Mouse (Mus musculus): ENCODE results near the gene Rgs10. TPM values are rescaled to one million over a fixed set of nuclear protein-coding genes. Genes with fewer than 3 reads are reported as not detected.
"Not testable (repeated sequence)": the region's sequence is repeated elsewhere in the genome, so short reads cannot be mapped to it uniquely, and the experiment has no call there.

The Rgs10 gene
- polyA plus RNA-seq, 1 experiment from 2014 or later: 26.1 TPM

DNA sequence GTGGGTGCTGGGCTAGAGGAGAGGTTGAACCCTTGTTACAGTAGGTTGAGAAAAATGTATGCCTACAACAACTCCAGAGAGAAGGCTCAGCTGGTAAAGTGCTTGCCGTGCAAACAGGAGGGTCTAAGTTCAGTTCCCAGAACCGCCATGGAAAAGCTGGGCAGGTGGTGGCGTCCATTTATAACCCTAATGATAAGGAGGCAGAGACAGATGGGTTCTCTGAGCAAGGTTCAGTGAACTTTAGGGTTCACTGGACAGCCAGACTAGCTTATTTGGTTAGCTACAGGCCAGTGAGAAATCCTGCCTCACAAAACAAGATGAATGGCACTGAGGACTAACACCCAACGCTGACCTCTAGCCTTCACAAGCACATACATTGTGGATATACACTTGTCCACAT lies 68.8 kb downstream of the Rgs10 start:
- H3K4me2 ChIP-seq (replicated peaks): no peak overlapping the region
- H3K9me3 ChIP-seq: no peaks in the 10 kb centered on the region

GRCm38 (mm10) chr7:128348608-128349007 lies 70.0 kb downstream of the Rgs10 start:
- Histone ChIP-seq H3K27me3 (no peaks in the 10 kb centered on the region), H3K4me1 (replicated peaks) (peaks cover 15% of the 10 kb centered on the region), H3K4me3 (replicated peaks) (no peak overlapping the region), H3K9ac (replicated peaks) (no peak overlapping the region), H3K4me2 (replicated peaks) (no peak overlapping the region), H3K27ac (no peak overlapping the region), H3K36me3 (no peaks in the 10 kb centered on the region), H3K9me3 (no peaks in the 10 kb centered on the region)
- ATAC-seq: 0 out of 2 replicates have a peak, but pooled peaks have one; percentile 40
- 38% methylated on average over 1 of the region's 1 CpGs for WGBS

More for the DNA sequence above, 68.8 kb downstream of the Rgs10 start:
- Histone ChIP-seq H3K9ac (replicated peaks) (no peak overlapping the region), H3K4me1 (replicated peaks) (peaks cover 15% of the 10 kb centered on the region), H3K36me3 (no peaks in the 10 kb centered on the region), H3K27me3 (no peaks in the 10 kb centered on the region), H3K27ac (no peak overlapping the region), H3K4me3 (replicated peaks) (no peak overlapping the region)
- ATAC-seq: no peak
- 91% methylated on average over 4 of the region's 4 CpGs for WGBS

DNA sequence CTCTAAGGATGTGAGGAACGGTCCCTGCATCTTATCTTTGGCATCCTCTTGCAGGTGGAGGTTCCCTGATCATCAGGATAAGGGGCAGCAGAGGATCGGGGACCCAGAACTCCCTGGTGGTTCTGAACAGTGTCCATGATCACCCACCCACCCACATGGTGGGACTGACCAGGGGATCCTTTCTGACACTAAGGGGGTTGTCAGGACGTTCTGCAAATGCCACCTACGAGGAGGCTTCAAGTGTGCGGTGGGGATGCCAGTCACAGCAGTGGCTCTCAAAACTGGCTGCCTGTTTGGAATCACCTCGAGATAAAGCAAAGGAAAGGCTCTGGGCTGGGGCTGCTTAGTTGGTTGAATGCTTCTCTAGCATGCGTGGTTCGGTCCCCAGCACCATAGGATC lies 71.6 kb downstream of the Rgs10 start:
- Histone ChIP-seq H3K9ac (replicated peaks) (no peak overlapping the region), H3K4me3 (replicated peaks) (no peak overlapping the region), H3K9me3 (no peaks in the 10 kb centered on the region), H3K36me3 (no peaks in the 10 kb centered on the region), H3K27me3 (no peaks in the 10 kb centered on the region), H3K4me1 (replicated peaks) (peaks cover 15% of the 10 kb centered on the region), H3K4me2 (replicated peaks) (no peak overlapping the region), H3K27ac (no peak overlapping the region)
- no peak for ATAC-seq
- 83% methylated on average over 8 of the region's 8 CpGs for WGBS

DNA sequence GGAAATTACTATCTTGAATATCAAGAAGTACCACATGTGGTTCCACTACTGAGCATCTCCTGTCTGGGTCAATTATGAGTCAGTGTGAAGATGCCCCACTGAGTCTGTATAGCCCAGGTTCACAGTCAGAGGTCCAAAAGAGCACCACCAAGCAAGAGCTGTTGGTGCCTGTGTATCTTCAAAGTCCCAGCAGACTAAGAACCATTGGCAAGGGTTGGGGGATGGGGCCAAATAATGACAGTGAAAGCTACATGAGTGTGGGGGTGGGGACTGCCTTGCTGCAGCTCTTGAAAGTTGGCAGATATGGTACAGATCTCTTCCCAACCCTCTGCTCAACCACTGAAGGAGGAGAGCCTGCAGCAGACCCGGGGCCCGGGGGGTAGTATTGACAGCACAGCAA lies 72.0 kb downstream of the Rgs10 start:
- Histone ChIP-seq H3K4me1 (replicated peaks) (peaks cover 15% of the 10 kb centered on the region), H3K4me2 (replicated peaks) (no peak overlapping the region), H3K9me3 (no peaks in the 10 kb centered on the region), H3K9ac (replicated peaks) (no peak overlapping the region), H3K27me3 (no peaks in the 10 kb centered on the region), H3K27ac (no peak overlapping the region), H3K4me3 (replicated peaks) (no peak overlapping the region), H3K36me3 (no peaks in the 10 kb centered on the region)
- WGBS: 81% methylated on average over 2 of the region's 2 CpGs
- ATAC-seq: no peak

DNA sequence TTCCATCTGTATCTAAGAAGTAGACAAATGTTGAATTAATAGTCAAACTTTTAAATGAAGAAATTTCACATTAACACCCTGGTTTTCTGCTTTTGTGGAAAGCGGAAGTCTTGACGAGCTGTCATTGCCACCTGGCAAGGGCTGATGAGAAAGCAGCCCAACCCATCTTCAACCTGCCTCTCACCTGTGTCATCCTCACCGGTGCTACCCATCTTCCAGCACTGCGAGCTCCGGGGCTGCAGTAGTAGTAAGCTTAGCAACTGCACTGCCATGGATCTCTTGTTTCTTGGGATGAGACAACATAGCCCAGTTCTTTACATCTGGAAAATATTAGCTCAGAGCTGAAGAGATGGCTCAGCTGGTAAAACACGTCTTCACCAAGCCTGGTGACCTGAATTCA lies 72.9 kb downstream of the Rgs10 start:
- H3K9ac ChIP-seq (replicated peaks): no peak overlapping the region
- peaks cover 15% of the 10 kb centered on the region for H3K4me1 ChIP-seq (replicated peaks)
- no peaks in the 10 kb centered on the region for H3K27me3 ChIP-seq
- H3K36me3 ChIP-seq: no peaks in the 10 kb centered on the region
- no peak overlapping the region for H3K4me2 ChIP-seq (replicated peaks)
- no peak overlapping the region for H3K27ac ChIP-seq
- no peak for ATAC-seq
- no peaks in the 10 kb centered on the region for H3K9me3 ChIP-seq
- 83% methylated on average over 6 of the region's 6 CpGs for WGBS
- no peak overlapping the region for H3K4me3 ChIP-seq (replicated peaks)

DNA sequence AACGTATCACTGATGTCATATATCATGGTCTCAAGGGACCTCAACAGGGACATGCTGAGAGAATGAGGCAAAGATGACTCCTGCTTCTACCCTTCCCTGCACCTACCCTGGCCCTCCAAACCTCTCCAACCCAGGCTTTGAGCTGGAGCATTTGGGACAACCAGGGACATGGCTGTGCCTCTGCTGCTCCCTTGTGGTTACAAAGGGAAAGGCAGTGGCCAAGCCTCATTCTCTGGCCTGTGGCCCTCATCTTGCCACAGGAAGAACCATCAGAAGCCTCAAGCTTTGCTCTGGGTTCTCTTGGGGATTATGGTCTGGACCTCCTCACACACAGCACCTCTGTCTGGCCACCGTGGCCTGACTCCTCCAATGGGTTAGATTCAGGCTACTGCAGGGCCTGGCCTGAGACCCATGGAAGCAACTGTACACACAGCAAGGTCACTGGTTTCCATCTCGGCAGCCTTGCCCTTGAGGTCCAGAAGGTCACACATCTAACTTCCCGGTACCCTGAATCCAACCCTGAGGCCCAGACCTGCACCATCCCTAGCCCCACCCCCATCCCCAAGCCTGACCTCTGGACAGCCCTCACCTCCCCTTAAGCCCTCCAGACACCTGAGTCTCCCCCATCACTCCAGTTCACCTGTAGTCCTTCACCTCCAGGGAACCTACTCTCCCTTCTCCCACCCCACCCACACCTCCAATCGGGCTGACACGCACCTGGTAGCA lies 73.5 kb downstream of the Rgs10 start:
- 68% methylated on average over 6 of the region's 6 CpGs for WGBS
- H3K9me3 ChIP-seq: no peaks in the 10 kb centered on the region
- H3K27me3 ChIP-seq: no peaks in the 10 kb centered on the region
- peak; percentile 43; the same call in 1 of the 2 replicates for ATAC-seq
- peaks cover 15% of the 10 kb centered on the region for H3K4me1 ChIP-seq (replicated peaks)
- H3K36me3 ChIP-seq: no peaks in the 10 kb centered on the region
- no peak overlapping the region for H3K4me2 ChIP-seq (replicated peaks)
- H3K4me3 ChIP-seq (replicated peaks): no peak overlapping the region
- no peak overlapping the region for H3K27ac ChIP-seq
- no peak overlapping the region for H3K9ac ChIP-seq (replicated peaks)

GRCm38 (mm10) chr7:128344488-128344887 lies 74.1 kb downstream of the Rgs10 start:
- no peak for ATAC-seq
- no peaks in the 10 kb centered on the region for H3K27me3 ChIP-seq
- H3K36me3 ChIP-seq: no peaks in the 10 kb centered on the region
- peaks cover 15% of the 10 kb centered on the region for H3K4me1 ChIP-seq (replicated peaks)
- H3K4me2 ChIP-seq (replicated peaks): no peak overlapping the region
- no peak overlapping the region for H3K4me3 ChIP-seq (replicated peaks)
- WGBS: 91% methylated on average over 7 of the region's 7 CpGs
- H3K9ac ChIP-seq (replicated peaks): no peak overlapping the region
- no peaks in the 10 kb centered on the region for H3K9me3 ChIP-seq
- H3K27ac ChIP-seq: no peak overlapping the region

DNA sequence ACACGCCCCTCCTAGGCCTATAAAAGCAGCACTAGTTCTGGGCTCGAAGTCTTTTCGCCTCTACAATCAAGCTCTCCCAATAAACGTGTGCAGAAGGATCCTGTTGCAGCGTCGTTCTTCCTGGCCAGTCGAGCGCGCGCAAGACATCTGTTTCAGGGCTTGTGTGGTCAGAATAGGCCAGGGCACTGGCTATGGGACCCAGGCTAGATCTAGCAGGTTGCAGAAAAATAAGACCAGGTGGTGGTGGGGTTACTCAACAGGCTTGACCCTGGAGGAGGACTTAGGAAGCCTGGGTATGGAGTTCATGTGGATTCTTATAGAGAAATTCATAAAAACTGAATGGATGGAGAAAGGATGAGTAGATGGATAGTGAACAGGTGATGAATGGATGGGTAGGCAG lies 75.9 kb downstream of the Rgs10 start:
- not testable (repeated sequence) for ATAC-seq; H3K9ac ChIP-seq (replicated peaks); H3K27me3 ChIP-seq; H3K27ac ChIP-seq; H3K36me3 ChIP-seq; H3K4me1 ChIP-seq (replicated peaks); H3K9me3 ChIP-seq; H3K4me3 ChIP-seq (replicated peaks); H3K4me2 ChIP-seq (replicated peaks)
- WGBS: 90% methylated on average over 7 of the region's 10 CpGs

DNA sequence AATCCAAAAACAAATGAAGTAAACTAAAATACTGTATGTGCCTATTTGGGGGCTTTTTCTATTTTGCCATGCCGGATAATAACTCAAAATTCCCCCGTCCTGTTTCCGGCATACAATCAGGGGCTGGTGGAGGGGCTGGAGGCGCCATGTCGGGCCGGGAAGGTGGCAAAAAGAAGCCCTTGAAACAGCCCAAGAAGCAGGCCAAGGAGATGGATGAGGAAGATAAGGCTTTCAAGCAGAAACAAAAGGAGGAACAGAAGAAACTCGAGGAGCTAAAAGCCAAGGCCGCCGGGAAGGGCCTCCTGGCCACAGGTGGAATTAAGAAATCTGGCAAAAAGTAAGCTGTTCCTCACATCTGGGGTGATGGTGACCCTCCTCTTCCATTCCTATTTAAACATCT lies 78.2 kb downstream of the Rgs10 start:
- H3K36me3 ChIP-seq; H3K27ac ChIP-seq; H3K4me1 ChIP-seq (replicated peaks); H3K27me3 ChIP-seq; H3K4me3 ChIP-seq (replicated peaks); ATAC-seq; H3K4me2 ChIP-seq (replicated peaks); H3K9me3 ChIP-seq; H3K9ac ChIP-seq (replicated peaks): not testable (repeated sequence)
- WGBS: 77% methylated on average over 9 of the region's 9 CpGs

DNA sequence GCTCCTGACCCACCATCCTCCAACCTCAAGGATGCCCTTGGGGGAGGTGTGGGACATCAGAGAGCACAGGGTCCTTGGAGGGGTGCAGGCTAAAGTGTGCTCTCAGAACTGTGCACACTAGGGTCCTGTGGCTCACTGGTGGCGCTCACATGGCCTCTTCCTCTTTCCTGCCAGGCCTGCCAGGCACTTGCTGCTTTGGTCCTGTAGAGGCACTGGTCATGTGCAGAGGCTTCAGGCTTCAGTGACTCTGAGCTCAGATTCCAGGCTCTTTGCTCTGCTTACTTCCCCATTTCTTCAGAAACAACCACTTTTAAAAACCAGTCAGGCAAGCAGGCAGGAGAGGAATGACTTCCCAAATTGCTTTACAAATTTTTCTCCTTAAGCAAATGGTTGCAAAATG lies 85.7 kb downstream of the Rgs10 start:
- H3K27me3 ChIP-seq: no peaks in the 10 kb centered on the region
- H3K36me3 ChIP-seq: no peaks in the 10 kb centered on the region
- no peaks in the 10 kb centered on the region for H3K9me3 ChIP-seq
- ATAC-seq: no peak
- H3K4me1 ChIP-seq (replicated peaks): peaks cover 16% of the 10 kb centered on the region
- no peak overlapping the region for H3K4me3 ChIP-seq (replicated peaks)
- 69% methylated on average over 1 of the region's 1 CpGs for WGBS
- no peak overlapping the region for H3K4me2 ChIP-seq (replicated peaks)
- H3K9ac ChIP-seq (replicated peaks): no peak overlapping the region
- H3K27ac ChIP-seq: no peak overlapping the region

DNA sequence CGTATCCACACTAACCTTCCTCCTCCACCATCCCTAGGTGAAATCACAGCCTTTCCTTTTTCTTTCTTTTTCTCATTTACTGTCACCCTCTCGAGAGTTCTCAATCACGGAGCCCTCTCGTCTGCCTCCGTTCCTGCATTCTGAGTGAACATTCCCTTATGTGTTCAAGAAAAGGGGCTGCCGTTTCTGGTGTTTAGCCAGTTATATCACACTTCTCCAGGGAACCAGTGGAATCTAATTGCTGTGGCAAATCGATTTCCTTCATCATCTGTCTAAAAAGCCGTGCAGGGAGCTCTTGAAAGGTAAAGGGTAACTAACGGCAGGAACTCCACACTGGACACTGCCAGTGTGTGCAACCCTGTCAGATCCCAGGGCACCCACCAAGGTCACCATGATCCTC lies 87.6 kb downstream of the Rgs10 start:
- no peak for ATAC-seq
- Histone ChIP-seq H3K27ac (peak overlapping the region; percentile 19; the same call in 1 of the 2 replicates), H3K9me3 (no peaks in the 10 kb centered on the region), H3K4me3 (replicated peaks) (no peak overlapping the region), H3K36me3 (no peaks in the 10 kb centered on the region), H3K27me3 (no peaks in the 10 kb centered on the region), H3K4me2 (replicated peaks) (peak overlapping the region; percentile 12; the same call in 1 of the 2 replicates), H3K9ac (replicated peaks) (no peak overlapping the region), H3K4me1 (replicated peaks) (peaks cover 16% of the 10 kb centered on the region)
- 50% methylated on average over 9 of the region's 9 CpGs for WGBS

DNA sequence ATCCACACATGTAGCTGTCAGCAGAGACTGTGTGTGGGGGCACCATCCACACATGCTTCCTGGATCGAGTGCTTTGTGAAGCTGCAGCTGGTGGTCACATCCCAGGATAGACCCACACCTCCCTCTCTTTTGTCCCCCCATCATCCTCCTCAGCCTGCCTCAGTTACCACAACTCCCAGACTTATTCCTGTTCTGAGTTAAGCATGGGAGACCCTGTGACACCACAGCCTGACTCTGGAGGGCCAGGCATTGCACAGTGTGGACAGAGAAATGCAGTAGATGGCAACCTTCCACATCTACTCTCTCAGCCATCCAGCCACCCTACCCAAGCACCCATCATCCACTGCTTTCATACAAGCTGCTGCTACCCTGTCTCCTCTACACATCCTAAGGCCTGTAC lies 93.6 kb downstream of the Rgs10 start:
- H3K36me3 ChIP-seq: no peaks in the 10 kb centered on the region
- no peaks in the 10 kb centered on the region for H3K27me3 ChIP-seq
- no peak overlapping the region for H3K4me2 ChIP-seq (replicated peaks)
- H3K4me3 ChIP-seq (replicated peaks): no peak overlapping the region
- ATAC-seq: no peak
- H3K9ac ChIP-seq (replicated peaks): no peak overlapping the region
- H3K4me1 ChIP-seq (replicated peaks): 0 out of 2 replicates have a peak, but pooled peaks cover 2% of the 10 kb centered on the region
- no peak overlapping the region for H3K27ac ChIP-seq
- 92% methylated on average over 1 of the region's 1 CpGs for WGBS
- H3K9me3 ChIP-seq: no peaks in the 10 kb centered on the region

Measured in midbrain, embryonic 13.5 days (tissue).